Mouse (Mus musculus) megakaryocyte, embryonic 14.5 days (primary cell): ENCODE data around the gene Fam172a.

ENCODE experiments used
- FLI1 ChIP-seq: IDR thresholded peaks from 2 replicates; pipeline ENCODE4 v1.6.1; 2012; ENCODE audit warnings: low read length, inconsistent platforms, mixed read lengths
- GATA1 ChIP-seq: IDR thresholded peaks from 3 replicates; pipeline ENCODE4 v1.6.1; 2012; ENCODE audit warnings: mixed read lengths, low read length, inconsistent platforms, borderline replicate concordance

- TF ChIP-seq FLI1: no peak
- TF ChIP-seq GATA1: no peak
Measured at GRCm38 (mm10) chr13:77991189-77991886, 289.5 kb downstream of the Fam172a start.
